Mouse (Mus musculus) embryo, embryonic 9.5 days (tissue): ENCODE measurements around the gene Enho.

ENCODE experiments used
- DNase-seq: peaks from one replicate; pipeline ENCODE4 v3.0.0-alpha.2; 2017; ENCODE audit errors: extremely low spot score

The Enho gene

GRCm38 (mm10) chr4:41664533-41664932 is 24.4 kb upstream of the Enho start:
- no peak for DNase-seq

- no peak for DNase-seq
Observed at GRCm38 (mm10) chr4:41663614-41664013, 23.5 kb upstream of the Enho start.

- no peak for DNase-seq
Observed at GRCm38 (mm10) chr4:41662723-41663122, 22.6 kb upstream of the Enho start.

- peak; percentile 55 for DNase-seq
Observed at GRCm38 (mm10) chr4:41660851-41661430, 20.8 kb upstream of the Enho start.

GRCm38 (mm10) chr4:41659556-41659955 is 19.4 kb upstream of the Enho start:
- DNase-seq = no peak

GRCm38 (mm10) chr4:41658566-41659384 is 18.7 kb upstream of the Enho start:
- DNase-seq = no peak

- no peak for DNase-seq
Observed at GRCm38 (mm10) chr4:41655525-41655924, 15.4 kb upstream of the Enho start.

- DNase-seq = peak; percentile 78
Observed at GRCm38 (mm10) chr4:41654217-41654616, 14.1 kb upstream of the Enho start.

- no peak for DNase-seq
Observed at GRCm38 (mm10) chr4:41653730-41654129, 13.6 kb upstream of the Enho start.

- DNase-seq = peak; percentile 82
Observed at GRCm38 (mm10) chr4:41653296-41653695, 13.2 kb upstream of the Enho start.

GRCm38 (mm10) chr4:41648627-41649026 is 8.5 kb upstream of the Enho start:
- no peak for DNase-seq

- no peak for DNase-seq
Observed at GRCm38 (mm10) chr4:41648157-41648556, 8.0 kb upstream of the Enho start.

- no peak for DNase-seq
Observed at GRCm38 (mm10) chr4:41645488-41645887, 5.4 kb upstream of the Enho start.

- DNase-seq = no peak
Observed at GRCm38 (mm10) chr4:41641199-41641822, 1.2 kb upstream of the Enho start.

GRCm38 (mm10) chr4:41639214-41639841 is 796 bp downstream of the Enho start:
- DNase-seq = no peak

GRCm38 (mm10) chr4:41638828-41639213 is 1.3 kb downstream of the Enho start:
- DNase-seq = no peak

- no peak for DNase-seq
Observed at GRCm38 (mm10) chr4:41638186-41638731, 1.9 kb downstream of the Enho start.

GRCm38 (mm10) chr4:41636882-41637635 is 3.1 kb downstream of the Enho start:
- no peak for DNase-seq

GRCm38 (mm10) chr4:41636366-41636765 is 3.8 kb downstream of the Enho start:
- no peak for DNase-seq

- DNase-seq = no peak
Observed at GRCm38 (mm10) chr4:41635906-41636305, 4.2 kb downstream of the Enho start.

GRCm38 (mm10) chr4:41635224-41635623 is 4.9 kb downstream of the Enho start:
- DNase-seq = no peak
